Mouse (Mus musculus) CD8-positive naive resting alpha-beta T cell, adult 2 months (primary cell): ENCODE measurements at regions not wholly inside any gene's neighbourhood (a gene's known extent, or its start where the extent isn't known, plus 50 kb on each side); places are given as distances from the start of the nearest gene placed in this dataset.

ENCODE experiments used
- DNase-seq, 2 experiments: peaks; one replicate each; pipeline ENCODE4 v3.0.0; 2022; ENCODE audit warnings: low read depth in 2 of 2, low spot score in 2 of 2

GRCm38 (mm10) chr1:184478006-184478405 lies 254.4 kb downstream of the Hlx start:
- no peak for DNase-seq

GRCm38 (mm10) chr1:184462481-184463124 lies 269.8 kb downstream of the Hlx start:
- DNase-seq: no peak

- DNase-seq: no peak
Measured at GRCm38 (mm10) chr1:184461411-184461810, 271.0 kb downstream of the Hlx start.

- no peak for DNase-seq
Measured at GRCm38 (mm10) chr1:184456727-184457126, 275.7 kb downstream of the Hlx start.

- DNase-seq: no peak
Measured at GRCm38 (mm10) chr1:184454381-184454780, 278.0 kb downstream of the Hlx start.

GRCm38 (mm10) chr1:184453673-184454072 lies 278.7 kb downstream of the Hlx start:
- no peak for DNase-seq

GRCm38 (mm10) chr1:184453061-184453460 lies 279.4 kb downstream of the Hlx start:
- DNase-seq: no peak

- no peak for DNase-seq
Measured at GRCm38 (mm10) chr1:184451686-184452085, 280.7 kb downstream of the Hlx start.

- no peak for DNase-seq
Measured at GRCm38 (mm10) chr1:184449007-184449406, 283.4 kb downstream of the Hlx start.

- peak; percentile 53 to 64 for DNase-seq
Measured at GRCm38 (mm10) chr1:184447911-184448310, 284.5 kb downstream of the Hlx start.

- DNase-seq: no peak
Measured at GRCm38 (mm10) chr1:184447161-184447667, 285.2 kb downstream of the Hlx start.

GRCm38 (mm10) chr1:184444189-184444588 lies 288.2 kb downstream of the Hlx start:
- DNase-seq: no peak

- no peak for DNase-seq
Measured at GRCm38 (mm10) chr1:184442701-184443100, 289.7 kb downstream of the Hlx start.

- DNase-seq: no peak
Measured at GRCm38 (mm10) chr1:184441005-184441557, 291.3 kb downstream of the Hlx start.

- no peak for DNase-seq
Measured at GRCm38 (mm10) chr1:184439506-184439905, 292.9 kb downstream of the Hlx start.

GRCm38 (mm10) chr1:184436387-184436786 lies 296.0 kb downstream of the Hlx start:
- no peak for DNase-seq

- DNase-seq: no peak
Measured at GRCm38 (mm10) chr1:184428612-184429011, 303.8 kb downstream of the Hlx start.

- no peak for DNase-seq
Measured at GRCm38 (mm10) chr1:184428035-184428434, 304.4 kb downstream of the Hlx start.

- DNase-seq: no peak
Measured at GRCm38 (mm10) chr1:184425694-184426093, 306.7 kb downstream of the Hlx start.

- no peak for DNase-seq
Measured at GRCm38 (mm10) chr1:184424035-184424434, 308.4 kb downstream of the Hlx start.

- DNase-seq: no peak
Measured at GRCm38 (mm10) chr1:184412596-184412995, 319.8 kb downstream of the Hlx start.

- DNase-seq: no peak
Measured at GRCm38 (mm10) chr1:184411066-184411465, 321.4 kb downstream of the Hlx start.

GRCm38 (mm10) chr1:184409986-184410385 lies 322.4 kb downstream of the Hlx start:
- no peak for DNase-seq
